Mouse (Mus musculus): ENCODE results near the gene R3hdm2.

GRCm38 (mm10) chr10:127541510-127541909 is 161.4 kb downstream of the R3hdm2 start:
- no peak for TF ChIP-seq EP300 (IDR thresholded peaks at IDR 0.05)
- no peak for TF ChIP-seq CTCF (IDR thresholded peaks at IDR 0.05)
